Mouse (Mus musculus): ENCODE results near the gene Hrct1. TPM values are rescaled to one million over a fixed set of nuclear protein-coding genes. Genes with fewer than 3 reads are reported as not detected.
A peak's percentile ranks its signal among the peaks of the same experiment; 100 is the strongest.

Gene Hrct1
- polyA plus RNA-seq, 1 experiment from 2014 or later, result 2.1 TPM

GRCm38 (mm10) chr4:43732171-43732570 is 5.2 kb downstream of the Hrct1 start:
- Histone ChIP-seq H3K9me3 (ENCODE audit: control insufficient read depth, low read length) (no peaks in the 10 kb centered on the region), H3K4me3 (ENCODE audit: low read depth, low read length) (no peak overlapping the region), H3K36me3 (ENCODE audit: control insufficient read depth, insufficient read depth, low read length) (no peaks in the 10 kb centered on the region), H3K4me1 (ENCODE audit: control insufficient read depth, insufficient read depth, low read length) (peaks cover 10% of the 10 kb centered on the region; the same call in 1 of the 2 replicates), H3K4me2 (ENCODE audit: low read depth, low read length) (no peak overlapping the region), H3K9ac (ENCODE audit: low read depth, low read length) (no peak overlapping the region), H3K27me3 (replicated peaks; ENCODE audit: control insufficient read depth, insufficient read depth, low read length) (no peaks in the 10 kb centered on the region), H3K27ac (replicated peaks; ENCODE audit: low read depth, low read length) (no peak overlapping the region)
- DNase-seq (ENCODE audit: low spot score), result no peak
- WGBS, result 0% methylated on average over 1 of the region's 1 CpGs
- ATAC-seq (ENCODE audit: low read depth), result no peak

- ATAC-seq (ENCODE audit: low read depth) (no peak), DNase-seq (ENCODE audit: low spot score) (no peak)
- Histone ChIP-seq H3K4me3 (ENCODE audit: low read depth, low read length) (no peak overlapping the region), H3K27me3 (replicated peaks; ENCODE audit: control insufficient read depth, insufficient read depth, low read length) (no peaks in the 10 kb centered on the region), H3K4me2 (ENCODE audit: low read depth, low read length) (no peak overlapping the region), H3K9me3 (ENCODE audit: control insufficient read depth, low read length) (no peaks in the 10 kb centered on the region), H3K9ac (ENCODE audit: low read depth, low read length) (no peak overlapping the region), H3K36me3 (ENCODE audit: control insufficient read depth, insufficient read depth, low read length) (no peaks in the 10 kb centered on the region), H3K27ac (replicated peaks; ENCODE audit: low read depth, low read length) (no peak overlapping the region), H3K4me1 (ENCODE audit: control insufficient read depth, insufficient read depth, low read length) (0 out of 2 replicates have a peak, but pooled peaks cover 2% of the 10 kb centered on the region)
- WGBS, result 76% methylated on average over 5 of the region's 5 CpGs
These were observed 6.2 kb downstream of the Hrct1 start for GRCm38 (mm10) chr4:43733186-43733585.

- no peaks in the 10 kb centered on the region for H3K4me1 ChIP-seq (ENCODE audit: control insufficient read depth, insufficient read depth, low read length)
- ATAC-seq (ENCODE audit: low read depth) (no peak), DNase-seq (ENCODE audit: low spot score) (no peak)
- WGBS, result 48% methylated on average over 6 of the region's 6 CpGs
- no peaks in the 10 kb centered on the region for H3K9me3 ChIP-seq (ENCODE audit: control insufficient read depth, low read length)
- no peak overlapping the region for H3K4me3 ChIP-seq (ENCODE audit: low read depth, low read length)
- H3K9ac ChIP-seq (ENCODE audit: low read depth, low read length), result no peak overlapping the region
- H3K36me3 ChIP-seq (ENCODE audit: control insufficient read depth, insufficient read depth, low read length), result no peaks in the 10 kb centered on the region
- no peak overlapping the region for H3K27ac ChIP-seq (replicated peaks; ENCODE audit: low read depth, low read length)
- no peaks in the 10 kb centered on the region for H3K27me3 ChIP-seq (replicated peaks; ENCODE audit: control insufficient read depth, insufficient read depth, low read length)
- H3K4me2 ChIP-seq (ENCODE audit: low read depth, low read length), result no peak overlapping the region
These were observed 10.2 kb downstream of the Hrct1 start for GRCm38 (mm10) chr4:43737144-43737543.

DNA sequence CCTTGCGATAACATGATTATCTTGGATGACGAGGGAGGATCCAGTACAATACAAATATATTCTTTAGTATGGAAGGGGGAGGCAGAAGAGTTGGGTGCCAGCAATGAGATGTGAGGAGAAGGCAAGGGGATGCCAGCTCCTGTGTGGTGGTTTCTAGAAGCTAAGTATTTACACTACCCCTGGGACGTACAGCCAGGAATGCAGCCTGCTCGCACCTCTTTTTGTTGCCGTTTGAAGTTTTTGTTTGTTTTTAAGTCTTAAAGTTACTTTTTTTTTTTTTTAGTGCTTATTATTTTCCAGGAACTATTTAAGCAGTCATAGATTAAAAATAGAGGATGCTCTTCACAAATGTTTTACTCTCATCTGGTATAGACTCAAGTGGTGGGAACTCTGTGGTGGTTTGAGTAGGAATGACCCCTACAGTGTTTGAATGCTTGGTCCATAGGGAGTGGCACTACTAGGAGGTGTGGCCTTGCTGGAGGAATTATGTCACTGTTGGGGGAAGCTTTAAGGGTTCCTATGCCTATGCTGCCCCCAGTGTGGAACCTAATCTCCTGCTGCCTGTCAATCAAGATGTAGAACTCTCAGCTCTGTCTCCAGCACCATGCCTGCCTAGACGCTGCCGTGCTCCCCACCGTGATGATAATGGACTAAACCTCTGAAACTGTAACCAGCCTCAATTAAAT is 12.1 kb downstream of the Hrct1 start:
- H3K27me3 ChIP-seq (replicated peaks; ENCODE audit: control insufficient read depth, insufficient read depth, low read length), result no peaks in the 10 kb centered on the region
- no peak overlapping the region for H3K27ac ChIP-seq (replicated peaks; ENCODE audit: low read depth, low read length)
- no peak for DNase-seq (ENCODE audit: low spot score)
- no peak for ATAC-seq (ENCODE audit: low read depth)
- H3K36me3 ChIP-seq (ENCODE audit: control insufficient read depth, insufficient read depth, low read length), result no peaks in the 10 kb centered on the region
- H3K4me2 ChIP-seq (ENCODE audit: low read depth, low read length), result no peak overlapping the region
- no peaks in the 10 kb centered on the region for H3K9me3 ChIP-seq (ENCODE audit: control insufficient read depth, low read length)
- no peaks in the 10 kb centered on the region for H3K4me1 ChIP-seq (ENCODE audit: control insufficient read depth, insufficient read depth, low read length)
- no peak overlapping the region for H3K4me3 ChIP-seq (ENCODE audit: low read depth, low read length)
- H3K9ac ChIP-seq (ENCODE audit: low read depth, low read length), result no peak overlapping the region
- 68% methylated on average over 8 of the region's 8 CpGs for WGBS

GRCm38 (mm10) chr4:43741526-43741925 is 14.5 kb downstream of the Hrct1 start:
- no peak for DNase-seq (ENCODE audit: low spot score)
- Histone ChIP-seq H3K27ac (replicated peaks; ENCODE audit: low read depth, low read length) (no peak overlapping the region), H3K4me2 (ENCODE audit: low read depth, low read length) (no peak overlapping the region), H3K4me3 (ENCODE audit: low read depth, low read length) (no peak overlapping the region), H3K4me1 (ENCODE audit: control insufficient read depth, insufficient read depth, low read length) (no peaks in the 10 kb centered on the region), H3K9ac (ENCODE audit: low read depth, low read length) (no peak overlapping the region), H3K36me3 (ENCODE audit: control insufficient read depth, insufficient read depth, low read length) (no peaks in the 10 kb centered on the region), H3K9me3 (ENCODE audit: control insufficient read depth, low read length) (no peaks in the 10 kb centered on the region), H3K27me3 (replicated peaks; ENCODE audit: control insufficient read depth, insufficient read depth, low read length) (no peaks in the 10 kb centered on the region)
- 61% methylated on average over 5 of the region's 5 CpGs for WGBS
- no peak for ATAC-seq (ENCODE audit: low read depth)

DNA sequence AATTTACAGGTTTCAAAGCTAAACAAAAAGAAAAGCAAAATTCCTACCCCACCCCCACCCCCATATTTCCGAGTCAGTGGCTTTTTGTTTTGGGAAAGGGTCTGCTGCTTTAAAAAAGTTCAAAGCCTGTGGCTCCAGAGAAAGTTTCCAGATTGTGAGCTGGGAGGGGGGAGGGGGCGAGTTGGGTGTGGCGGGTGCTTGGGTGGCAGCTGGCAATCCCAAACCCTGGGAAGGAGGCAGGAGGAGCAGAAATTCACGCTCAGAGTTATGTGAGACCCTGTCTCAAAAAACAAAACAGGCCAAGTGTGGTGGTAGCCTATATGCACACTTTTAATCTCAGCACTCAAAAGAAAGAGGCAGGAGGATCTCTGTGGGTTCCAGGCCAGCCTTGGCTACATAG is 15.6 kb downstream of the Hrct1 start:
- DNase-seq (ENCODE audit: low spot score), result no peak

GRCm38 (mm10) chr4:43743099-43743498 is 16.1 kb downstream of the Hrct1 start:
- no peak for DNase-seq (ENCODE audit: low spot score)
- H3K27ac ChIP-seq (replicated peaks; ENCODE audit: low read depth, low read length), result no peak overlapping the region
- WGBS, result 45% methylated on average over 1 of the region's 1 CpGs

More for the DNA sequence above, 15.6 kb downstream of the Hrct1 start:
- Histone ChIP-seq H3K4me3 (ENCODE audit: low read depth, low read length) (no peak overlapping the region), H3K4me1 (ENCODE audit: control insufficient read depth, insufficient read depth, low read length) (no peaks in the 10 kb centered on the region), H3K36me3 (ENCODE audit: control insufficient read depth, insufficient read depth, low read length) (no peaks in the 10 kb centered on the region), H3K9ac (ENCODE audit: low read depth, low read length) (no peak overlapping the region), H3K9me3 (ENCODE audit: control insufficient read depth, low read length) (no peaks in the 10 kb centered on the region), H3K27ac (replicated peaks; ENCODE audit: low read depth, low read length) (no peak overlapping the region), H3K27me3 (replicated peaks; ENCODE audit: control insufficient read depth, insufficient read depth, low read length) (no peaks in the 10 kb centered on the region), H3K4me2 (ENCODE audit: low read depth, low read length) (no peak overlapping the region)
- 23% methylated on average over 4 of the region's 4 CpGs for WGBS
- no peak for ATAC-seq (ENCODE audit: low read depth)

DNA sequence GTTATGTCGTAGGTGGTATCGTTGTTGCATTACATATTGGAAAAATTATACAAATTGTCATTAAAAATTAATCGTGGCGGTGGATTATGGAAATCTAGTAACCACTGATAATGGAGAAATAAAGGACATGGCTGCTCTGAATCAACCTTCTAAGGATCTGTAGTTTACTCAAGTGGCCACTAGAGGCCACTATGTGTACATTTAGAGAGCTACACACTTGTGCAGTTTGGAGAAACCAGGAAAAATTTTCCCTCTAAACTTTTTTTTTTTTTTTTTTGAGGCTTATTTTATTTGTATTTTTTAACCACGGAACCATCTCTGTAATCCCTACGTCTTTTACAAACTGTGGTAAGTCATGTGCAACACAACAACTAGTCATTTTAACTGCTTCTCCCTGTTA is 18.2 kb downstream of the Hrct1 start:
- WGBS, result 14% methylated on average over 6 of the region's 6 CpGs
- H3K27me3 ChIP-seq (replicated peaks; ENCODE audit: control insufficient read depth, insufficient read depth, low read length), result no peaks in the 10 kb centered on the region
- no peak overlapping the region for H3K4me3 ChIP-seq (ENCODE audit: low read depth, low read length)
- no peaks in the 10 kb centered on the region for H3K4me1 ChIP-seq (ENCODE audit: control insufficient read depth, insufficient read depth, low read length)
- no peak overlapping the region for H3K27ac ChIP-seq (replicated peaks; ENCODE audit: low read depth, low read length)
- H3K9ac ChIP-seq (ENCODE audit: low read depth, low read length), result no peak overlapping the region
- no peaks in the 10 kb centered on the region for H3K36me3 ChIP-seq (ENCODE audit: control insufficient read depth, insufficient read depth, low read length)
- DNase-seq (ENCODE audit: low spot score) (peak; percentile 76), ATAC-seq (ENCODE audit: low read depth) (no peak)
- 0 out of 2 replicates have a peak, but pooled peaks cover 6% of the 10 kb centered on the region for H3K9me3 ChIP-seq (ENCODE audit: control insufficient read depth, low read length)
- H3K4me2 ChIP-seq (ENCODE audit: low read depth, low read length), result no peak overlapping the region

More at GRCm38 (mm10) chr4:43743099-43743498, 16.1 kb downstream of the Hrct1 start:
- Histone ChIP-seq H3K4me2 (ENCODE audit: low read depth, low read length) (no peak overlapping the region), H3K4me3 (ENCODE audit: low read depth, low read length) (no peak overlapping the region), H3K9ac (ENCODE audit: low read depth, low read length) (no peak overlapping the region), H3K9me3 (ENCODE audit: control insufficient read depth, low read length) (no peaks in the 10 kb centered on the region), H3K36me3 (ENCODE audit: control insufficient read depth, insufficient read depth, low read length) (no peaks in the 10 kb centered on the region), H3K27me3 (replicated peaks; ENCODE audit: control insufficient read depth, insufficient read depth, low read length) (no peaks in the 10 kb centered on the region), H3K4me1 (ENCODE audit: control insufficient read depth, insufficient read depth, low read length) (no peaks in the 10 kb centered on the region)
- no peak for ATAC-seq (ENCODE audit: low read depth)

DNA sequence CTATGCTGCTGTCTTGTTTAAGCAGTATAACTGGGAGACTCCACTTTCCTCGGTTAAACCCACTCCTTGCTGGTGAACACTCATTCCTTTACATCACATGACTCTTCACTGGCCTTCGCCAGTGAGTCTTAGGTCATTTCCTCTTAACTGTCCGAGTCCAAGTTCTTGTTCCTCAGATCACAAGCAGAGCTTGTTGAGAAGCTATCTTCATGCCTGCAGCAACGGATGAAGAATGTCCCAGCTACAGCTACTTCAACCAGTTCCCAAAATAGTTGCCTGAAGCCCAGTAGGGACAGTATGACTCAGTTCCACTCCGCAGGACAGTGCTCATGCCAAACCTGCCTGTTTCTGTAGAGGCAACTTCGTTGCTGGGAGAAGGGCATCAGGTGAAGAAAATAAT is 30.2 kb downstream of the Hrct1 start:
- DNase-seq (ENCODE audit: low spot score), result no peak
- 80% methylated on average over 6 of the region's 6 CpGs for WGBS
- Histone ChIP-seq H3K27ac (replicated peaks; ENCODE audit: low read depth, low read length) (no peak overlapping the region), H3K4me2 (ENCODE audit: low read depth, low read length) (no peak overlapping the region), H3K9ac (ENCODE audit: low read depth, low read length) (no peak overlapping the region), H3K4me3 (ENCODE audit: low read depth, low read length) (no peak overlapping the region), H3K36me3 (ENCODE audit: control insufficient read depth, insufficient read depth, low read length) (no peaks in the 10 kb centered on the region), H3K27me3 (replicated peaks; ENCODE audit: control insufficient read depth, insufficient read depth, low read length) (no peaks in the 10 kb centered on the region), H3K9me3 (ENCODE audit: control insufficient read depth, low read length) (no peaks in the 10 kb centered on the region), H3K4me1 (ENCODE audit: control insufficient read depth, insufficient read depth, low read length) (no peaks in the 10 kb centered on the region; the same call in 1 of the 2 replicates)
- no peak for ATAC-seq (ENCODE audit: low read depth)
